Mouse (Mus musculus): ENCODE results near the gene Ephx4.
A peak's percentile ranks its signal among the peaks of the same experiment; 100 is the strongest.

The Ephx4 gene

DNA sequence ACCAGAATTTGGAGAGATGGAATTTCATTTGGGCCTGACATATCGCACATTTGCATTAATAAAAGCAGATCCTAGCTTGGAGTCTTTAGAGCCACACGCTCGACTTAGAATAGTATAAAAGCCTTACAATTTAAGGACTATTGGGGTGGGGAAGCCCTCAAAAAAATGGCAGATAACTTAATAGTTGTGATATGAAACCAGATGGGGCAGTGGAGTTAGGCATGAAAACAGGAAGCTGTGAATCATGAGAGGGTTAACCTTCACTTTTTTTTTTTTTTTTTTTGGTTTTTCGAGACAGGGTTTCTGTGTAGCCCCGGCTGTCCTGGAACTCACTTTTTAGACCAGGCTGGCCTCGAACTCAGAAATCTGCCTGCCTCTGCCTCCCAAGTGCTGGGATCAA lies 33.6 kb downstream of the Ephx4 start:
- no peak for DNase-seq

- DNase-seq: peak; percentile 6 to 11
These were observed 34.2 kb downstream of the Ephx4 start for GRCm38 (mm10) chr5:107436587-107437209.

DNA sequence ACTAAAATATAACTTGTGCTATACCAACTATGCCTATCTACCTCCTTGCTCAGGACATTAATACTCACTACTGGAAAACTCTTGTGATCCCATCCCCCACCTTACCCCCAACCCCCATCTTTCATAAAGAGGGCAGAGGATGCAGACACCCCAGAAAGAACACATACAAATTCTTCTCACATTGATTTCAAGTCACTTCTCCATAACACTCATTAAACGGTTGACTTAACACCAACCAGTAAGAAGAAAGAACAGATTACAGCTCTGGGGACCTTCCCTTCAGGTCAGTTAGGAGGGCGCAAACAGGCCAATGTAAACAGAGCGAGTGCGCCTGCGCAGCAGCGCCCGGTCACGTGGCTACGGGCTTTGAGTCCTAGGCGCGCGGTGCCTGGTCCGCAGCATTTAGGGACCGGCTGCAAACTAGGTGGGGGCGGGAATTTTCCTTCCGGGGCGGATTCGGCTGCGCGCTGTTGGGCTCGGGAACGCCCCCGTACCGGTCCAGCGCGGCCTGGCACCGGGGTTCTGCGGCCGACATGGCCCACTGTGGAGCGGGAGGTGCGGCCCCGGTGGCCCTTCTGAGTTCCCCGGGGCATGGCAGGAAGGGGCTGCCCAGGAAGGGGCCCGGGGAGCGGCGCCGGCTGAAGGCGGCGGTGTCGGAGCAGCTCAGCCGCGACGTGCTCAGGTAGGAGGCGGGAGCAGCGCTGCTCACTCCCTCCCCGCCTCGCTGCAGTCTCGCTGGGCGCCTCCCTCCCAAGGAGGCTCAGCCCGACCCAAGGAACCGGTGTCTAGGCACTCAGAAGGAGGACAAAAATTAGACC lies 35.1 kb downstream of the Ephx4 start, which contains the start of gene Btbd8:
Gene Btbd8, plus strand, starts transcription at position 534 of the 818 bp plus-strand sequence.
- peak; percentile 98 for DNase-seq

- DNase-seq: no peak
These were observed 35.8 kb downstream of the Ephx4 start for GRCm38 (mm10) chr5:107438353-107438752.

GRCm38 (mm10) chr5:107441881-107442280 lies 39.3 kb downstream of the Ephx4 start:
- no peak for DNase-seq

DNA sequence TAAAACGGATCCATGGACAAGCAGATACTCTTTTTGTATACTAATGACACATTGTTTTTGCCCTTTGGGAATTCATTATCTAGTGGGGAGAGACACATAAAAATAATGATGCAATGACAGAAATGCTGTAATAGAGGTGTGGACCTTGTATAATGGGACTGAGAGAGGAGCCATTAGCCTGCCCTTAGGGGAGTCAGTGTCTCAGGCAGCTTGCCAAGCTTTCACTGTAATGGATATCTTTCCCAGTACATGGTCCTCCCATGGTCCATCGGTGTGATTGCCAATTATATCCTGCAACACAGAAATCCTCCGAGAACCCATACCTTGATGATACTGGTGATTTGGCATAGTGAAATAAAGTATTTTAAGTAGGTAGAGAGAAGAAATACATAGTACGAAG lies 41.7 kb downstream of the Ephx4 start:
- peak; percentile 12 to 26 for DNase-seq

DNA sequence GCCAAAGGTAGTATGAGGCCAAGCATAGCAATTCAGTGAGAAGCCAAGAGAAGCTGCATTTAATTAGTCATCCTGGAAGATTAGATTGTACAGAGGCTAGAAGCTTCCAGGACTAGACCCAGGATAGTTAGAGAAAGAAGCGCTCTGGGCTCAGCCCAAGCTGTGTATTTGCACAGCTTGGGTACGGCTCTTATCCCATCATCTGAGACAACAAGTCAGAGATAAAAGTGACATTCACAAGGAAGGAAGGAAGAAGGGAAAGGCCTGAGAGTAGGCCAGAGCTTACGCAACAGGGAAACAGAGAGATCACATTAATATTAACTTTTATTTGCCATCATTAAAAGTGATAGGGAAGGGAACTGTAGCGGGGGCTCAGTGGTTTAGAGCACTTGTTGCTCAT lies 45.4 kb downstream of the Ephx4 start:
- DNase-seq: no peak

DNA sequence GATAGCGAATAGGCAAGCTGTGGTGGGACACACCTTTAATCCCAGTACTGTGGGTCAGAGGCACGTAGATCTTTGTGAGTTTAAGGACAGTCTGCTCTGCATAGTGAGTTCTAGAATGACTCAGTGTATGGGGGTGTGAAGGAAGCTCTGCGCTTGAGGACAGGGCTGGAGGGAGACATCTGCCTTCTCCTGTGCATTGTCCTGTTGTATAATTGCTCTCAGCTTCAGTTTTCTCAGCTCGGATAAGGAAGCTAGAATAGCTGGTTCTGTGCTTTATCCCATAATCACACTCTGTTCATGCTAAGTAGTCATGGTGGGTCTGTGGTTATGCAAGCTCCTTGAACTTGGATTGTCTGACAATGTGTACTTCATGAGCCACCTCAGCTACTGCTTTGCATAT lies 46.2 kb downstream of the Ephx4 start:
- no peak for DNase-seq

DNA sequence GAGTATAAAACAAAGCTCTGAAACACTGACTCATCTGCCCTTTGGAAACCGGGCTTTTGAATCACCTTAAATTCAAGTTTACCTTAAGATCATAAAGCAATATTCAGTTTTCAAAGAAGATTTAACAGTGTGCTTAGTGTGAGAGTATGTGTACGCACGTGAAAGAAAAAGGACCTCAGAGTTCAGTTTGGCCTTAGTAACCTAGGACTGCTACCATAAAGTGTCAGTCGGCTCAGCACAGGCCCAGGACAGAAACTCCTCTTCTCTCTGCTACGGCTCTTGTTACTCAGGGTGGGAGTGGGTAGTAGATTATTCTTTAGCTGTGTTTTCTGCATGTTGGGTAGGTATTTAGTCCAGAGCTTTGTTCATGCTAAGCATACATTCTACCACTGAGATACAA lies 47.1 kb downstream of the Ephx4 start:
- no peak for DNase-seq

- DNase-seq: no peak
These were observed 47.8 kb downstream of the Ephx4 start for GRCm38 (mm10) chr5:107450299-107450698.

GRCm38 (mm10) chr5:107462147-107463076 lies 59.9 kb downstream of the Ephx4 start:
- no peak for DNase-seq

GRCm38 (mm10) chr5:107466501-107466900 lies 64.0 kb downstream of the Ephx4 start:
- DNase-seq: no peak

- no peak for DNase-seq
These were observed 64.6 kb downstream of the Ephx4 start for GRCm38 (mm10) chr5:107467098-107467497.

GRCm38 (mm10) chr5:107470600-107471329 lies 68.2 kb downstream of the Ephx4 start:
- no peak for DNase-seq
